Mouse (Mus musculus) cerebellum, adult 18-20 months (tissue): ENCODE results near the gene Nfkbia.
A peak's percentile ranks its signal among the peaks of the same experiment; 100 is the strongest.

ENCODE experiments used
- DNase-seq, 2 experiments: peaks; one replicate each; pipeline ENCODE4 v3.0.0; 2021

Nfkbia gene

DNA sequence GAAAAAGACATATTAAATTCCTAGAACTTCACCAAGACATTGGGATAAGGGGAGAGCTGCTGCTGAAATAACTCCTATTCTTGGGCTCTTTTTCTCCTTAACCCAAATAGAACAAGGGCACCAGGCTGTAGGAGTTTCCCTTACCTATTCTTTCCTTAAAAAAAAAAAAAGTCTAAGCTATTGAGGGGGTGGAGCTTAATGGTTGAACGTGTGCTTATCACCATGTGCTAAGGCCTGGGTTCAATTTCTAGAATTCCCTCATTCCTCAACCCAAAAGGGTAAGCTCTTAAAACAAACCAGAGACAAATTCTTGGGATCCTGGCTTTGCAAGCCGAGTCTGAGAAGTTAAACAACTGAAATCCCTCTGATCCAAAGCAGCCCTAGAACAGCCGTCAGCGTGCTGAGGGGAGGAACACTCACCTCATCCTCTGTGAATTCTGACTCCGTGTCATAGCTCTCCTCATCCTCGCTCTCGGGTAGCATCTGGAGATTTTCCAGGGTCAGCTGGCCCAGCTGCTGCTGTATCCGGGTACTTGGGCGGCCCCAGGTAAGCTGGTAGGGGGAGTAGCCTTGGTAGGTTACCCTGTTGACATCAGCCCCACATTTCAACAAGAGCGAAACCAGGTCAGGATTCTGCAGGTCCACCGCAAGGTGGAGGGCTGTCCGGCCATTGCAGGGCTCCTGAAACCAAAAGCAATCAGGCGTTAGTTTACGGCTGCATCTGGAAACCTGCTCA, 2.3 kb downstream of the Nfkbia start:
- DNase-seq, result no peak

DNA sequence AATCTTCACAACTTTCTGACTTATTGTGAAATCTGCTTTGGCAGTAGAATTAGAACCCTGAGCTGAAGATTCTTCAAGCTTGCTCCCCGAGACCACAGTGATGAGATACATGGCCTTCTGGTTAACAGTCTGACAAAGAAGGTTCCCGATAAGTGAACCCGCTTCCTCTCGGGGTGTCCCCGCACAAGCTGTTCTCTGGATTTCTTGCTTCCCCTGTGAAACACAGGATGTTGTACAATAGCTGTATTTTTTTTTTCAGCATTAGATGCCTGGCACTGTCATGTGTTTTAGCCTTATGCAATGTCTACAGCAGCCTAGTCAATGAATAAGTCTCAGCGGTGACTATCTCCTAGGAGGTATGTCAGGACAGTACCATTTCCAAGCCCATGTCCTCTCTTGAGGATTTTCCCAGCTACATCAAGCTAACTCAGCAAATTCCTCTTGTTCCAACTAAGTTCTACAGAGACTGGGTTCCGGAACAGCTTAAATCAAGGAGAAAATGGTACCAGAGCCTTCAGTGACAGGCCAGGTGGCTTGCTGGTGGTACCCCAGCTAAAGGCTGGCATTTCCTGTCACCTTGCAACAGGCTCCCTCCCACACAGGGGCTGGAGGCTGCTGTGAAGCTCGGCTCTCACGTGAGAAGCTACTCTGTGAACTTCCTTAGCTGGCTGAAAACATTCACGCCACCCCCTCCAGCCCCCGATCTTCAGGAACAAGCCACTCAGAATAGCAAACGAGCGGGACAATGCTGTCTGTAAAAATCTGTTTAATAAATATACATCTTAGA, 3.6 kb downstream of the Nfkbia start:
- DNase-seq, result no peak

DNA sequence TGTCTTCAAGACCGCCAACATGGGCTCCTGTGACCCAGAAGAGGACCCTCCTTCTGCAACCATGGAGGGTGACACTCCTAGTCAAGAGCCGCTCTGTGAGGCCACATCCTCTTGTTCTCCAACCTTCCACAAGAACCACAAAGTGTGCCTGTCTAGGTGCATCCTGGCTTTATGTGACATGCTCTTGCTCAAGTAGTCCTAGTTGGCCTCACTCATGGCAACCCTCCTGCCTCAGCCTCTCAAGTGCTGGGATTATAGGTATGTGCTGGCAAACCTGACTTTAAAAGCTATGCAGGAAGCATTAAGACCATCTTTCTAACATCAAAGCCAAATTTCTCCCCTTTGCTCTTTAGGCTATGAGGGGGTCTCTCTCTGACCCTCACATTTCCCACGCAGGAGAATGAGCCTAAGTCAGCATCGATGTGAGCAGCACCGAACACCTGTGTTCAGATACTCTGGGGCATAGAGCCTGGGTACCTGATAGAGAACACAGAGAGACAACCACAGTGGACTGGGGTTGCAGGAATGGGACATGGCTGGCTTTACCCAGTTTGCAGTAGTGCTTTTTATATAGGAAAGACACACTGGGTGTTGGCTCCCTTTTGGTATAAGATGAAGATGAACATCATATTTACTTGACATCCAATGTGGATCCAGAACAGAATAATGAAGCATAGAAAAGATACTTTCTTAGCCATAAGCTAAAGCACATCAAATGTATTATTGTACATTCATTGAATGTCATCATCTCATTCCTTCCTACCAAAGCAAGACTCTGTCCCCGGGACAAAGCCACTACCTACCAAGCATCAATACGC, 4.4 kb downstream of the Nfkbia start:
- DNase-seq, result no peak

DNA sequence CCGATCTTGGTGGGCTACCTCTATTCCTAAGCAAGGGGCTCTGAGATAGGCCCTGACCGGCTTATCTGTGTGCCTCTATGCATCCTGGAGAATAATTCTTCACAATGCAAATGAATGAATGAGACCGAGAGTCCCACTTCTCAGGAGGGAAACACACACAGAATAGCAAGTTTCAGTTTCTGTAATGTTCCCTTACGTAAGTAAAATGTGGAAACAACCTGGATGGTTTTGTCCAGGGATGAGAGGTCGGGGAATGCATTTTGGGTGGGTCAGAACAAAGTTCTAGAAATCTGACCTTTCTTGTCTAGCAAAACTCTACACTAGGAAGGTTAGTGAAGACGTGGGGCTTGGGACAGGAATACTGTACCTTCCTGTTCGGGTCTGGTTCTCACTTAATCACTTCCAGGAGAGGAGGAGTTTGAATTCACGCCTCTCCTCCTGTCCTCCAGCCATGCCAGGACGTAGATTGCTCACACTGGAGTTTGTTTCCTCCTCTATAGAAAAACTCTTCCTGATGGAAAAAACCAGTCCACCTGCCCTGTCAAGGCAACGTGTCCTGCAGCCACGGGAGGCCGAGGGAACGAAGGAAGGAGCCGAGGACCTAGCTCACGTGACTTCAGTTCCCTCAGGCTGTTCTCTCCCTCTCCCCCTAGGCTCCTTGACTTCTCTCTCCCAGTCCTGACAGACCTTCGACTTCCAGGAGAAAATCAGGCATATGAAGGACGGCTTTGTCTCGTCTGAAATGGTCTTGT, 5.3 kb downstream of the Nfkbia start:
- no peak for DNase-seq

GRCm38 (mm10) chr12:55484800-55485199, 7.6 kb downstream of the Nfkbia start:
- no peak for DNase-seq

- DNase-seq, result no peak
Measured at GRCm38 (mm10) chr12:55484079-55484774, 8.2 kb downstream of the Nfkbia start.

- DNase-seq, result no peak
Measured at GRCm38 (mm10) chr12:55483591-55483990, 8.9 kb downstream of the Nfkbia start.

DNA sequence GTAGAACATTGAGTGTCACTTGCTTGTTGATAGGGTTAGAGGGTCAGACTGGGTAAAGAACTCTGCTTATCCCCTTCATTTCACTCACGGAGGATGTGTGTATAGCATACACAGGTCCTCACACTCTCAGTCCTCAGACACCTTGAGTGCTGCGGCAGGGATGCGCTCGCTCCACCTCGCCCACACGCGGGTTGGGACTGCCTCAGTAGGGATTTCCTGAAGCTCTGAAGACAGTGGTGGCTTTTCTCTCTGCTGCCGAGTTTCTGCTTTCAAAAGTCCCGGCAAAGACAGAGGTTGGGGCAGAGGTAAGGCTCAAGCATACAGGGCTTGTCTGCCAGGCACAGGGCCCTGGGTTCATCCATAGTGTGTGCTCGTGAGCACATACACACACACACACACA, 9.7 kb downstream of the Nfkbia start:
- DNase-seq, result no peak

GRCm38 (mm10) chr12:55481739-55482138, 10.7 kb downstream of the Nfkbia start:
- DNase-seq, result no peak

DNA sequence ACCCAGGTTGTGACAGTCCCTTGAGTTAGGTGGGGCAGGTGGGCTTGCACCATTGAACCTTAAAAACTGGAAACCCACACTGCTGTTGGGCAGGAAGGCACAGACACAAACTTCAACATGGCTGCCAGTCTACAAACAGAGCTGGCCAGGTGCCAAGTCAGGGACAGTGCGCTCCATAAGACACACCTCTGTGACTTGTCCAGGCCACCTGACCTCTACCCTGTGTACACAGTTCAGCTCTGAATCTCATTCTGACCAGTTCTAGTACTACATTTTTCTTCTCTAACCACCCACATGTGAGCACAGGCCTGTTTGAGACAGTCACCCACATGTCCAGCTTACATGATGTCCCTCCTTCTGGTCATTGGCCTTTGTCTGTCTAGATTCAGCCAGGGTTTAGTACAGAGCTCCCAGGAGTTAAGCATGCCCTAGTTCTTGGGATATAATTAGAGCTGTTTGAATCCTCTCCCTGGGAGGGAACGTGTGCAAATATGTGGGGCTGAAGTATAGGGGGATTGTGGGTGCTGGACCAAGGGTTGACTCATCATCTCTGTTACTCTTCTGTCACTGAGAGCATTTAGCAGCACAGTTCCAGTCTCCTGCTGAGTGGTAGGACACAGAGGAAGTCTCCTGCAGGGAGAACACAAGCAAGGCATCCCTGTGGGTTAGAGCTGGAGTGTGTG, 11.8 kb downstream of the Nfkbia start:
- no peak for DNase-seq

- no peak for DNase-seq
Measured at GRCm38 (mm10) chr12:55478901-55479300, 13.5 kb downstream of the Nfkbia start.

- no peak for DNase-seq
Measured at GRCm38 (mm10) chr12:55474209-55474583, 18.3 kb downstream of the Nfkbia start.

DNA sequence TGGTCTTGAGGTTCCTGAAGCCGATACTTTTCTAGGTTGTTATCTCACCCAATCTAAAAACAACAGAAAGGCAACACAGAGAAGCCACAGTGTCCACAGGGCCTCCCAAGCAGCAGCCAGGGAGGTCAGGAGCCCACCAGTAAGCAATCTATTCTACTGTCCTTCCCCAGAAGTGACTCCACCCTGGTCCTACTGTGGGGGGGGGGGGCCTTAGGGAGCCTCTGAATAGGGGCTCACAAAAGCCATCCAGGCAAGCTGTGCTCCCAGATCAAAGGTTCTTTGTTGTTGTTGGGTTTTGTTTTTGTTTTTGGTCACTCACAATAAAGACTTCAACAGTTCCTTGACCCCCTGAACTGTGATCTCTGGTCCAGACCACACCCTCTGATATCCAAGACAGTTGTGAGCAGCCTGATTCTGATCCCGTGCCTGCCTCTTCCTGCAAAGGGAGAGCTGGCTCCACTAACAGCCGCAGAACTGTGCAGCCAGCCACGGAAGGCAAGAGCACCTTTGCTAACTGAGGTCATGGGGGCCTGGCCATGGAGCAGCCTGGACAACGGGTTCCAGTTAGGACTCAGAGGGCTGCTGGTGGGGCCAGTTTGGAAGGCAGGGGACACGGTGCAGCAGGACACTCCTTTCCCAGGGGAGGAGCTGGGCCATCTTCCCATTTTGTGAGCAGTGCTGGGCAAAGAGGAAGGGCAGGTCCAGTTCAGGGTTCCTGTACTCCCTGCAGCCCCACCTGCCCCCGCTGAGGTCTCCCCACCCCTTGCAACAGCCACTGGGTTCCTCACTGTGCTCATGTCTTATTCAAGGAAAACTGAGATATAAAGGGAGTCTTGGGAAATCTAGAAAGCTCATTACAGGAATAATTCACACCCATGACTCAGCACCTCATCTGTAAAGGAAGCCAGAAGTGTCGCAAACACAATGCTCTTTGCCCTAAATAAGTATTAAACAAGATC, 18.9 kb downstream of the Nfkbia start:
- DNase-seq, result no peak

GRCm38 (mm10) chr12:55471344-55471743, 21.1 kb downstream of the Nfkbia start:
- DNase-seq, result no peak

DNA sequence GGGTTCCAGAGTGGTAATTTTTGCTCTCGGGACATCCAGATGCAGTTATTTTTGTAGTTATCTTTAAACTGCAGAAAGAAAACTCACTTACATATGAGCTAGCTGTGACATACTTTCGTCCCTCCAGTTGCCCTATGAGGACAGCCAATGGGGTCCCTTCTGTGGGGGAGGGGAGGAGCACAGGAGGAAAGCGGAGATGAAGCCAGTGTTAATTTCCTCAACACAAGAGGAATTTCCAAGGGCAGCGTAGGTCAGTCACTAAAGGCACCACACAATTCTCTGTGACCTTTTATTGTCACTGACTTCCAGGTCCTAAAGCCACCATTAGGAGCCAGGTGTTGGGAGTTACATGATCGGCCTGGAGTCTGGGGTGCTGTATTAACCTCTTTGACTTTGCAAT, 22.0 kb downstream of the Nfkbia start:
- no peak for DNase-seq

DNA sequence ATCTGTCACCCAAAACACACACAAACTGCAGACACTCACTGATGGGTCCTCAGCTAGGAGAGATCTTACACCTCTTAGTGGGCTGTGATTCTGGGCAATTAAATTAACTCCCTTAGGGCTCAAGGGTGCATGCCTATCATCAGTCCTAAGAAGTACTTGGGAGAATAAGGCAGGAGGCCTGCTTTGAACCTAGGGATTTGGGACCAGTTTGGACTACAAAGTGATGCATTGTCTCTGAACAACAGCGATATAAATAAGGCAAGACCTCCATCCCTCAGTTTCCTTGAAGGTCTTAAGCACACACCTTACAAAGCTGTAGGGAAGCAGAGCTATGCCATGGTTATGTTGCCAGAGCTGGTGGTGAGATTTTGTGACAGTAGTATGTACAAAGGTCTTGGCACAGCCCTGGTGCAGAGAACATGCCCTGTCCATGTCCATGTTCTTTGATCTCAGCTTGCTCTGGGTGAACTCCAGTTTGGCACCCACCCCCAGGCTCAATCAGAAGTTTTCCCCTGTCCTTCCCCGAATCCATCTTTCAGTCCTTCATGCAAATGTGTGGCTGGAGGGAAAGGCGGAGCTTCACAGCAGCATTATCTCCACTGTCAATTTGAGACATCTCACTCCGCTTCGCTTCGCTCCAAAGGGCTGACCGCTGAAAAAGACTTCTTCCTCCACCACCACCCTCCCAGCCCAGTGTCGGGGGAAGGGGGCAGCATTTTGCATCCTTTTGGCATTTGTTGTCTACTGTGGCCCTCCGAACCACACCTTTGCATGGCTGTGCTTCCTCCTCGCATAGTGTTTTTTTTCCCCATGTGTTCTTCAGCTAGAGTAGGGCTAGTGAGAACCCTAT, 24.9 kb downstream of the Nfkbia start:
- DNase-seq, result no peak

DNA sequence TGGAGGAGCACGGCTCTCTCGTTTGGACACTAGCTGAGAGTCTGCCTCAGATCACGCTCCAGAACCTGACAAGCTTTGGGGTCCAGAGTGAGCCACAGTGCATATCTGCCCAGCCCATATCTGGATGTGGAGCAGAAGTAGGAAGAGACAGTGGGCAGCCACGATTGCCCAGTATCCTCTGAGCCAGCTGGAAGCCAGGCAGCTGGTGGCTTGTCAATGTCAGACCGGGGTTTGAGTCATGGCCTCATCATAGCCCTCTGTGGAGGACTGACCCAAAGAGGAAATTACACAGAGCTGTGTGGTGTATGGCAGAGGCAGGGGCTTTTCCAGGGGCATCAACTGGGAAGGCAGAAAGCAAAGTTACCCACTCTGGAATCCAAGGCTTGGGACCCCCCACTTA, 25.6 kb downstream of the Nfkbia start:
- DNase-seq, result no peak

DNA sequence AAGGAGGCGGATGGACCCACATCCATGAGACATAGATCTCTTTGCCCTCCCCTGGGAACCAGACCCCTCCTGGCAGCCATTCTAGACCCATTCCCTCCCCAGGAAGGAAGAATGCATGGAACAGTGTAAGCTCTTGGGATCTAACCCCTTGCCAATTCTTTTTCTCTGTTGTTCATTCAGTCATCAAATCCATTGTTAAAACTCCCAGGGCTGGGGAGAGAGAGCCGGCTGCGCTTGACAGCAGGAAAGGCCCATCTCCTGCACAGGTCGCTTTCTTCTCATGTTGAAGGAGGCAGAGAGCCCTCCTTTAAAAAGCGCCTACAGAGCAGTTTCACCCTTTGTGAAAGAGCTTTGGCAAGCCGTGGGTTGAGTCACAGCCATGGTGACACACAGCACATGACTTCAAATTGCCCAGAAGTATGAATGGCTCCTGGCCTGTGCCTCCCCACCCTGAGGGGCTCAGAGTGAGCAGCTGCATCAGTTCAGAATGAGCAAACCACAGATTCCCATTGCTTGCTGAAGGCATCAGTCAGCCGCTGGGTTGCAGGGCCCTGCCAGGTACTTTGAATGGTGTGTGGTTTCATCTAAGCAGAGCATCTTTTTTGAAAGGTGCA, 26.3 kb downstream of the Nfkbia start:
- peak; percentile 31 to 49 for DNase-seq
